Mouse (Mus musculus) Patski (cell line): ENCODE results near the gene Usp4. TPM values are rescaled to one million over a fixed set of nuclear protein-coding genes. Genes with fewer than 3 reads are reported as not detected.
"Not testable (repeated sequence)": the region's sequence is repeated elsewhere in the genome, so short reads cannot be mapped to it uniquely, and the experiment has no call there.

Experiments used
- ATAC-seq: fragments of 100-300 bp; one replicate; pipeline ENCODE4 v1.8.0; 2021
- CTCF ChIA-PET: fragments of 350-600 bp; sonication (Branson Sonifier 250); formaldehyde crosslinking; loops from one replicate; lab custom pipeline; 2022; ENCODE audit warnings: inconsistent platforms; lab: Charles Lee
- POLR2A ChIA-PET: fragments of 350-600 bp; sonication (Branson Sonifier 250); formaldehyde crosslinking; loops from one replicate; lab custom pipeline; 2022; ENCODE audit warnings: antibody characterized with exemption, inconsistent platforms; lab: Charles Lee
- DNase-seq: peaks from one replicate; pipeline ENCODE4 v3.0.0-alpha.2; 2011; ENCODE audit warnings: low read depth, low spot score
- H3K27me3 ChIP-seq: fragments of 371-371 bp; one replicate; pipeline ENCODE4 v1.5.1; 2021
- CTCF ChIP-seq: fragments of 100-300 bp; IDR thresholded peaks from one replicate; pipeline ENCODE4 v1.5.1; 2021
- in situ Hi-C: fragments of 300-500 bp; cut with MboI; formaldehyde crosslinking; loops from 3 replicates; pipeline ENCODE4 v1.11.1; 2018; ENCODE audit warnings: low pct_unique_long_range_greater_than_20kb, mixed read lengths
- polyA plus RNA-seq: library from polyadenylated mRNA; unstranded; gene quantifications from one replicate; pipeline ENCODE4 v1.2.3, GENCODE M21; 2021

Usp4 gene
- polyA plus RNA-seq, 1 experiment from 2014 or later, result 82.1 TPM

DNA sequence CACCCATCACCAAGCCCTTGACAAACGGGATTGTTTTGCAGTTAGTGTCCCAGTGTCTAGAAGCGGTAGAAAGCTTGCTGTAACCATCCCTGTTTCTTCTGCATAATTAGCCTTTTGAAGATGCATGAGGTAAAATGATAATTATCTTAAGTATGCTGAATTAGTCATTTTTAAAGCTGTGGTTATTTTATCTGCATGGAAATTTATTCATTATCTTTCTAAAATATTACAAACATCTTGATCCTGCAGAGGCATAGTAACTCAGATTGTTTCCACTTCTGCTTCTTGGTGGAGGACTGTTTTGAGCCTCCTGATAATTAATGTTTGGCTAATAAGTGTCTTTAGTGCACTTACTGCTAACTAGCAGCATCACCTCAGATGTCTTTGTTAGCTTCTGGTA, 29.2 kb upstream of the Usp4 start:
- CTCF ChIA-PET, result interaction anchor here (1.3 to 1.4 kb wide), 2 partner anchors 8 to 21 kb away, joined by 3 read pairs; no protein-coding TSS in a partner anchor
- TF ChIP-seq CTCF, result no peak
- in situ Hi-C loops, result no loop called here
- DNase-seq (no peak), ATAC-seq (no peak)
- POLR2A ChIA-PET, result interaction anchor here (0.9 to 1.0 kb wide), 2 partner anchors 8 to 12 kb away, joined by 3 read pairs; partner anchors contain the start of genes Rhoa and Tcta
- no peaks in the 10 kb centered on the region for H3K27me3 ChIP-seq

DNA sequence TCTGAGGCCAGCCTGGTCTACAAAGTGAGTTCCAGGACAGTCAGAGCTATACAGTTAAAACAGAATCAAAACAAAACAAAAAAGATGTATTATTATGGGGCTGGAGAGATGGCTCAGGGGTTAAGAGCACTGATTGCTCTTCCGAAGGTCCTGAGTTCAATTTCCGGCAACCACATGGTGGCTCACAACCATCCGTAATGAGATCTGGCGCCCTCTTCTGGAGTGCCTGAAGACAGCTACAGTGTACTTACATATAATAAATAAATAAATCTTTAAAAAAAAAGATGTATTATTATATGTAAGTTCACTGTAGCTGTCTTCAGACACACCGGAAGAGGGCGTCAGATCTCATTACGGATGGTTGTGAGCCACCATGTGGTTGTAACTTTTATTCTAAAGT, 25.6 kb upstream of the Usp4 start:
- ATAC-seq, DNase-seq, in situ Hi-C loops, H3K27me3 ChIP-seq, POLR2A ChIA-PET: not testable (repeated sequence)
- CTCF ChIA-PET, result interaction anchor here (0.7 to 0.9 kb wide), 2 partner anchors 9 to 10 kb away, joined by 3 to 4 read pairs; no protein-coding TSS in a partner anchor
- peak; percentile 48 for TF ChIP-seq CTCF

DNA sequence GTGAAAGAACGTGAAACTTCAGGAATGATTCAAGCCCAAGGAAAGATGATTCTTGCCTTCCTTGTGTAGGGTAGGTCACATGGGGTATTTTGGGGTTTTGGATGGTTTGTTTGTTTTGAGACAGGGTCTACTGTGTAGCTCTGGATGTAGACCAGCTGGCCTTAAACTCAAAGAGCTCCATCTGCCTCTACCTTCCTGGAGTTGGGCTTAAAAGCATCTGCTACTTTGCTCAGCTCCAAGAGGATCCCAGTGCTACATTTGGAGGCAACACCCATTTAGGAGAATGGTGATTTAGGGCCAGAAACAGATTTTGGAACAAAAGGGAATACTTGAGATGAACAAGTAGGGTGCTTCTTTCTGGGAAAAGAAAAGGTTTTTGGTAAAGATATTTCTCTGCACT, 22.9 kb upstream of the Usp4 start:
- ATAC-seq, result no peak
- in situ Hi-C loops, result no loop called here
- CTCF ChIA-PET, result interaction anchor here (2.7 kb wide), 1 partner anchor 13 kb away, joined by 9 read pairs; no protein-coding TSS in a partner anchor
- H3K27me3 ChIP-seq, result no peaks in the 10 kb centered on the region
- TF ChIP-seq CTCF, result no peak
- DNase-seq, result no peak
- POLR2A ChIA-PET, result interaction anchor here (1.1 kb wide), 1 partner anchor 8 kb away, joined by 3 read pairs; no protein-coding TSS in a partner anchor

DNA sequence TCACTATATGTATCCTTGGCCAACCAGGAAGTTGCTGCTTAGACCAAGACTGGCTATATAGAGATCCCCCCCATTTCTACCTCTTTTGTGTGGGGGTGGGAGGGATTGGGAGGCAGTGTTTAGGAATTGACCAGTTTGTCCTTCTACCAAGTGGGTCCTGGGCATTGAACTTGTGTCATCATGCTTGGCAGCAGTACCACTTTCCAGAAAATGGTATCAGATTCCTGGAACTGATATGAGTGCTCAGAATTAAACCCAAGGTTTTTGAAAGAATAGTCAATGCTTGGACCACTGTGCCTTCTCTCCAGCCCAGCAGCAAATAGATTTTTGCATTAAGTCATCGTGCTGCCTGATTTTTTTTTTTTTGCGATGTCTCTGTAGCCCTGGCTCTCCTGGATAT, 21.8 kb upstream of the Usp4 start:
- DNase-seq (no peak), ATAC-seq (no peak)
- in situ Hi-C loops, result no loop called here
- ChIA-PET POLR2A (interaction anchor here (1.1 to 1.2 kb wide), 2 partner anchors 7 to 16 kb away, joined by 3 read pairs; no protein-coding TSS in a partner anchor), CTCF (no interaction called here)
- H3K27me3 ChIP-seq, result no peaks in the 10 kb centered on the region
- TF ChIP-seq CTCF, result no peak

DNA sequence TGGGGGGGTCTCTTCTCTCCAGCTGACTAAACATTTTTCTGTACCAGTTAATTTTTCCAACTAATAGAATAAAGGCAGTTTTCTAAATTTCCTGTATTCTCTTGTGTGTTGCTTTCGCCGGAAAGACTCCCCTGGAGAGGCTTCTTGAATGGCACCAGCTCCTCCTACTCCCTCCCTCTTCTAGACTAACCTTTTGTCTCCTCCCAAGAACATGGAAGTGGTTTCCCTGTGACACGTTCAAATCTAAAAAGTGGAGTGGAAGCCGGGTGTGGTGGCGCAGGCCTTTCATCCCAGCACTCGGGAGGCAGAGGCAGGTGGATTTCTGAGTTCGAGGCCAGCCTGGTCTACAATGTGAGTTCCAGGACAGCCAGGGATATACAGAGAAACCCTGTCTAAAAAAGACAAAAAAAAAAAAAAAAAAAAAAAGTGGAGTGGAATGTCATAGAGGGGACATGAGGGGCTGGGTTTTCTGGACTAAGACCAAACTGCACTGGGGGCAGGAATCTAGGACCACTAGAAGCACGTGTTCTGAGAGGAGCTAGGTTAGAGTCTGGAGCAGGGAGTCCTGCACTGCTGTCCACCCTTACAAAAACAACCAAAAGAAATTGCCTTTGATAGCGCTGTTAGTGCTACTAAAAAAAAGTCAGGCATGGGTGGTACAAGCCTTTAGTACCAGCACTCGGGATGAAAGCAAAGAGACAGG, 9.7 kb upstream of the Usp4 start:
- TF ChIP-seq CTCF, result no peak
- ChIA-PET POLR2A (interaction anchor here (0.7 kb wide), 2 partner anchors 10 to 49 kb away, joined by 3 to 4 read pairs; no protein-coding TSS in a partner anchor), CTCF (interaction anchor here (1.4 kb wide), 1 partner anchor 17 kb away, joined by 4 read pairs; no protein-coding TSS in a partner anchor)
- ATAC-seq, result no peak
- DNase-seq, result no peak
- no peaks in the 10 kb centered on the region for H3K27me3 ChIP-seq
- in situ Hi-C loops, result no loop called here

DNA sequence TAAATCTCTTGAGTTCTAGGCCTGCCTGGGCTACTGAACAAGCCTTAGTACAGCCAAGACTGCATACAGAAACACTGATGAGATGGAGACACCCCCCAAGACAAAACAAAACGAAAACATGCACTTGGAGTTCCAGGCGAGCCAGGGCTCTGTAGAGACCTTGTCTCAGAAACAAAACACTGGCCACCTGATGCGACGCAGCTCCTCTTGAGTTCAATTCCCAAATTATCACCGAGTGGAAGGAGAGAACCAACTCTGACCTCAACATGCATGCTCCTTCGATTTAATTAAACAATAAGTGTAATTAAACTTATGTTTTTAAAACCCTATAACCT, 9.1 kb upstream of the Usp4 start:
- DNase-seq (no peak), ATAC-seq (no peak)
- in situ Hi-C loops, result no loop called here
- ChIA-PET CTCF (interaction anchor here (1.4 kb wide), 1 partner anchor 18 kb away, joined by 4 read pairs; no protein-coding TSS in a partner anchor), POLR2A (interaction anchor here (0.7 to 1.2 kb wide), 4 partner anchors 9 to 75 kb away, joined by 3 to 4 read pairs (median 3); partner anchors contain the start of gene Dag1)
- H3K27me3 ChIP-seq, result no peaks in the 10 kb centered on the region
- TF ChIP-seq CTCF, result no peak

DNA sequence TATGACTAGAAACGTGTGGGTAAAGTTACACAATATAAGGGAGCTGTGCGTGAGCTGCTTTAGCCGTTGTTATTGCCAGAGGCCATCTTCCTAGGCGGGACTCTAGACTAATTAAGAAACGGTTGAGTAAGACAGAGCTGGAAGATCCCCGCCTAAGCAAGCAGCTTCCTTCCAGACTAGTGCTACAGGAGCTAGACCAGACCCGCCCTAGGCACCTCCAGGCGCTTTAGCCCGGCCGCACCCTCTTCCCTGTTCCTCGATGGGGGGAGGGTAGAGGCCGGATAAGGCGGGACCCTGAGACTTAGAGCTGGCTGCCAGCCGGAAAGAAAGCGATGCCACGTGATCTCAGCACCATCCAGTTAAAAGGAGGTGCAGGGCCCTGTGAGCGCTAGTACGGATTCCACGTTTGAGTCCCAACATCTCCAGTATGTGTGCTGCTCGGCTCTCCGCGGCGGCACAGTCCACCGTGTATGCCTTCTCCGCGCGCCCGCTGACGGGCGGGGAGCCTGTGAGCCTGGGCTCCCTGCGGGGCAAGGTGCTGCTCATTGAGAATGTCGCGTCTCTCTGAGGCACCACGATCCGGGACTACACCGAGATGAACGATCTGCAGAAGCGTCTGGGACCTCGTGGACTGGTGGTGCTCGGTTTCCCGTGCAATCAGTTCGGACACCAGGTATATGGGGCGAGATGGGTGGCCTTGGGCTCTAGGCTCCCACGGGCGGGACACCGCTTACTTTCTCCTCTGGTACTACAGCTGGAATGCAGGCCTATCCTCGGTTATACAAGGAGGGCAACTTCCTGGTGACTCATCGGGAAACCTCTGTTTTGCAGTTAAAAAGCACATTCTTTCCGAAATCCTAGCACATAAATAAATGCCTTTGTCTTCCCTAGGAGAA, 8.5 kb upstream of the Usp4 start, which contains the start of gene Gpx1:
Gene Gpx1, plus strand, starts transcription at position 18 of the 896 bp plus-strand sequence.
- no peak for TF ChIP-seq CTCF
- no peaks in the 10 kb centered on the region for H3K27me3 ChIP-seq
- ChIA-PET POLR2A (interaction anchor here (1.0 to 1.2 kb wide), 2 partner anchors 10 to 75 kb away, joined by 3 read pairs; partner anchors contain the start of gene Dag1), CTCF (interaction anchor here (1.4 kb wide), 1 partner anchor 18 kb away, joined by 4 read pairs; no protein-coding TSS in a partner anchor)
- in situ Hi-C loops, result no loop called here
- peak; percentile 89 for ATAC-seq
- peak; percentile 86 for DNase-seq

DNA sequence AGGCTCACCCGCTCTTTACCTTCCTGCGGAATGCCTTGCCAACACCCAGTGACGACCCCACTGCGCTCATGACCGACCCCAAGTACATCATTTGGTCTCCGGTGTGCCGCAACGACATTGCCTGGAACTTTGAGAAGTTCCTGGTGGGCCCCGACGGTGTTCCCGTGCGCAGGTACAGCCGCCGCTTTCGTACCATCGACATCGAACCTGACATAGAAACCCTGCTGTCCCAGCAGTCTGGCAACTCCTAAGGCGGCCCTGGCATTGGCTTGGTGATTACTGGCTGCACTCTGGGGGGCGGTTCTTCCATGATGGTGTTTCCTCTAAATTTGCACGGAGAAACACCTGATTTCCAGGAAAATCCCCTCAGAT, 7.8 kb upstream of the Usp4 start:
- in situ Hi-C loops, result no loop called here
- ChIA-PET CTCF (no interaction called here), POLR2A (interaction anchor here (1.2 to 2.8 kb wide), 2 partner anchors 30 to 76 kb away, joined by 3 to 9 read pairs; partner anchors contain the start of gene Dag1)
- ATAC-seq, result no peak
- no peak for DNase-seq
- TF ChIP-seq CTCF, result no peak
- no peaks in the 10 kb centered on the region for H3K27me3 ChIP-seq

DNA sequence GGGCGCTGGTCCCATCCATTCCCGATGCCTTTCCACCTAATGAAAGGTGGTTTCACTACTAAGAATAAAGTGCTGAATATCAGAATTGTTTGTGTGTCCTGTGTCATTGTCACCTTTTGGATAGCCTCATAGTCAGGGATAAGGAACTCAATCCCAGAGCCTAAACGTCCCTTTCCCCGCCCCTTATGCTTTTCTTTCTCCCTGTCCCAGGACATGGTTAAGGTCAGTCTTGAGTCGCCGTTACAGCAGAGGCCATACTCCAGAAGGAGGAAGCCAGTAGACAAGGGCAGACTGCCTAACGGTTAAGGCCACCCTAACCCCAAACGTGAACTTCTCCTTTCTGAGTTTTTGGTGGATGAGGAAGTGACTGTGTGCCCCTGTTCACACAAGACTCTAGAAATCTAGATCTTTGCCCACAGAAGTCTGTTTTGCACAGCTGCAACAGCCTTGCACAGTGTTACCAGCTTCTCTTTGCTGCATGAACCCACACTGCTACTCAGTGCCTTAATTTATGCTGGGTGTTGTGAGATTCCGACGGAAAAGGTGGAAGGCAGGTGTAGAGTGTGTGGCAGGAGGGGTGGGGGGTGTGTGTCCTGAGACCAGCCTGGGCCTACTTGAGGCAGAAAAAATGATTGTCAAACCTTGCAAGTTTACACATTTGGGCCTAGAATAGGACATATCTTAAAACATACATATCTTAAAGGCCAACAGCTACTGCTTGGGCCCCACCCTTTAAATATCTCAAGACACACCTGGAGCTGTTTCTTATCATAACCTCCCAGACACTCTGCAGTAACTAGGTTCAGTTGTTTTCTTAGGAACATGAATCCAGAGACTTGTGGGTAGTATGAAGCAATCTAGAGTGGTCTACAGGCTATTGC, 7.2 kb upstream of the Usp4 start:
- no peaks in the 10 kb centered on the region for H3K27me3 ChIP-seq
- ATAC-seq (no peak), DNase-seq (no peak)
- TF ChIP-seq CTCF, result no peak
- ChIA-PET POLR2A (interaction anchor here (2.8 kb wide), 1 partner anchor 31 kb away, joined by 9 read pairs; no protein-coding TSS in a partner anchor), CTCF (no interaction called here)
- in situ Hi-C loops, result no loop called here
